Mouse (Mus musculus): Measurements from ENCODE around the gene Slc4a2. TPM values are rescaled to one million over a fixed set of nuclear protein-coding genes. Genes with fewer than 3 reads are reported as not detected.

Slc4a2 gene
- total and polyA plus RNA-seq, 3 experiments, result 20.0 to 25.5 (median 24.7) TPM

DNA sequence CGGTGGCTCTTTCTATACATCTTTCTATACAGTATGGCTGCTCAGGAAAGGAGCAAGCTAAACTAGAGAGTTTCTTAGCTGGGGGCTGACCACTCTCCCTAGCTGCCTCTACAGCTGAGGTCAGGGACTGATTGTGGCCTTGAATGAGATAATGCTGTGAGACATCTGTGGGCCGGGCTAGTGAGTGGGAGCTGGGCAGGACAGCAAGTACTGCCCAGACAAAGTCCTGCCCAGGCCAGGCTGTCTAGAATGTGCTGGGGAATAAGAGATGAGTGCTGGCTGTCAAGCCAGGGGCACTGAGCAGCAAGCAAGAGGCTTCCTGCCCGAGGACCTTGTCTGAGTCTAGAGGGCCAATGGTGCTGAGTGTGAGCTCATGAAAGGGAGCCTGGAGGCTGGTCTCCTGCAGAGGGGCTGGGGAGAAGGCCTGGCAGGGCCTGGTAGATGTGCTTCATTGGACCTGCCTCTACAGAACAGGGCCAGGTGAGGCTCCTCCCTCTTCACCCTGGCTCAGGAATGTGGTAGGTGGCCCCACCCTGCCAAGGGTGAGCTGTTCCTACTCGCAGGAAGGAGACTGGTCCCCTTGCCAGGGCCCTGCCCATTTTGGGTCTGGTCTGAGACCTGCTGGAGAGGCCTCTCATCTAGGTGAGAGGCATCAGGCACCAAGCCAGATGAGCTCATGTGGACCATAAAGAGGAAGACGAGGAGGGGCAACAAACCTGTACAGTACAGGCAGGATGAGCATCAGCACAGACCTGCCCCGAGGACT lies 52.0 kb downstream of the Slc4a2 start:
- Histone ChIP-seq H3K27me3 (ENCODE audit: insufficient read depth, low read length) (no peaks in the 10 kb centered on the region), H3K36me3 (replicated peaks) (peaks cover 95% of the 10 kb centered on the region), H3K4me1 (ENCODE audit: insufficient read depth, low read depth, low read length) (peaks cover 6% of the 10 kb centered on the region; the same call in 1 of the 2 replicates), H3K9me3 (replicated peaks) (peaks cover 9% of the 10 kb centered on the region), H3K4me3 (ENCODE audit: low read depth, low read length) (no peak overlapping the region)
- DNase-seq (ENCODE audit: low spot score) (no peak), ATAC-seq (ENCODE audit: extremely low read depth, insufficient number of reproducible peaks, low FRiP score, poor library complexity, severe bottlenecking) (no peak)
- no peak for TF ChIP-seq CTCF (IDR thresholded peaks at IDR 0.05; ENCODE audit: low read depth, low read length)
- no peak for TF ChIP-seq TAL1 (conservative IDR thresholded peaks at IDR 0.05; ENCODE audit: low read depth, low read length)
- no peak for TF ChIP-seq GATA2 (IDR thresholded peaks at IDR 0.05; ENCODE audit: borderline replicate concordance, low read depth, low read length)
- TF ChIP-seq GATA1 (IDR thresholded peaks at IDR 0.05; ENCODE audit: borderline replicate concordance, low read length), result no peak
- no peak for TF ChIP-seq POLR2AphosphoS5 (IDR thresholded peaks at IDR 0.05; ENCODE audit: insufficient replicate concordance, low read depth, low read length)

DNA sequence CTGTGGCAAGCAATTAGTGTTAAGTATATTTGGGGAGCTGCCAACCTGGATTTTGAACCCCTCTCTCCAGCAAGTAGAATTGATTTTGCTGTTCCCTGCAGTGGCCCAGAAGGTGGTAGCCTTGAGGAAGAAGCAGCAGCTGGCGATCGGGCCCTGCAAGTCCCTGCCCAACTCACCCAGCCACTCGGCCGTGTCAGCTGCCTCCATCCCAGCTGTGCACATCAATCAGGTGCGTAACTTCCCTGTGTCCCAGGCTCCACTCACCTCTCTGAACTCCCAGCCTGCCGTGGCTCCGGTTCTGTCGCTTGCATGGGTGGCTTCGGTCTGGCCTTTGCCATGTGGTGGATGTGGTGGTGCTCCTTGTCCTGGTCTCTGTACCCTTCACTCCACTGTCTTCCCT lies 54.3 kb downstream of the Slc4a2 start:
- TF ChIP-seq CTCF (IDR thresholded peaks at IDR 0.05; ENCODE audit: low read depth, low read length) (no peak), GATA2 (IDR thresholded peaks at IDR 0.05; ENCODE audit: borderline replicate concordance, low read depth, low read length) (no peak), GATA1 (IDR thresholded peaks at IDR 0.05; ENCODE audit: borderline replicate concordance, low read length) (no peak), TAL1 (conservative IDR thresholded peaks at IDR 0.05; ENCODE audit: low read depth, low read length) (no peak), POLR2AphosphoS5 (IDR thresholded peaks at IDR 0.05; ENCODE audit: insufficient replicate concordance, low read depth, low read length) (no peak)
- H3K36me3 ChIP-seq (replicated peaks), result peaks cover 99% of the 10 kb centered on the region
- H3K9me3 ChIP-seq (replicated peaks), result peaks cover 9% of the 10 kb centered on the region
- H3K4me3 ChIP-seq (ENCODE audit: low read depth, low read length), result no peak overlapping the region
- no peak for DNase-seq (ENCODE audit: low spot score)
- H3K4me1 ChIP-seq (ENCODE audit: insufficient read depth, low read depth, low read length), result peaks cover 8% of the 10 kb centered on the region
- H3K27me3 ChIP-seq (ENCODE audit: insufficient read depth, low read length), result no peaks in the 10 kb centered on the region
- ATAC-seq (ENCODE audit: extremely low read depth, insufficient number of reproducible peaks, low FRiP score, poor library complexity, severe bottlenecking), result no peak

DNA sequence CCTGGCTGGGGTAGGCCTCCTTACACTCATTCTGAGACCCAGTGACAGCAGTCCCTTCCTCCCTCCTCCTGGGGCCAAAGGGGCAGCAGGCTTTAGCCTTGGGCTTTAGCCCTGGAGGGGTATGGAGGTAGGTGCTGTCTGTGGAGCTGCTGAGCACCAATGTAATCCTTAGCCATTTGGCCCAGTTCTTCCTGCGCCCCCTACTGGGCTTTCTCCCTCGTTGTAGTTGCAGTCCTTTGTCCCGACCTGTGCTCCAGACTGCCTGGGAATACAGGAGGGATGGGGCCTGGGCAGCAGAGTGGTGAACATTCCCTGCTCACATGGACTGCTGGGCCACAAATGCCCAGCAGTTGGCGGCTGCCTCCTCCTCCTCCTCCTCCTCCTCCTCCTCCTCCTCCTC lies 58.0 kb downstream of the Slc4a2 start:
- peak; percentile 43 for DNase-seq (ENCODE audit: low spot score)
- Histone ChIP-seq H3K36me3 (replicated peaks) (peaks cover 100% of the 10 kb centered on the region), H3K4me1 (ENCODE audit: insufficient read depth, low read depth, low read length) (peaks cover 2% of the 10 kb centered on the region; the same call in 1 of the 2 replicates), H3K27me3 (ENCODE audit: insufficient read depth, low read length) (no peaks in the 10 kb centered on the region), H3K9me3 (replicated peaks) (no peaks in the 10 kb centered on the region), H3K4me3 (ENCODE audit: low read depth, low read length) (no peak overlapping the region)
- TF ChIP-seq GATA1 (IDR thresholded peaks at IDR 0.05; ENCODE audit: borderline replicate concordance, low read length), result no peak
- no peak for TF ChIP-seq GATA2 (IDR thresholded peaks at IDR 0.05; ENCODE audit: borderline replicate concordance, low read depth, low read length)
- TF ChIP-seq CTCF (IDR thresholded peaks at IDR 0.05; ENCODE audit: low read depth, low read length), result peak; percentile 31; the same call in 1 of the 2 replicates
- ATAC-seq (ENCODE audit: extremely low read depth, insufficient number of reproducible peaks, low FRiP score, poor library complexity, severe bottlenecking), result no peak; the same call in 1 of the 2 replicates

- ATAC-seq (ENCODE audit: extremely low read depth, insufficient number of reproducible peaks, low FRiP score, poor library complexity, severe bottlenecking) (no peak), DNase-seq (ENCODE audit: low spot score) (no peak)
- TF ChIP-seq GATA2 (IDR thresholded peaks at IDR 0.05; ENCODE audit: borderline replicate concordance, low read depth, low read length) (no peak), CTCF (IDR thresholded peaks at IDR 0.05; ENCODE audit: low read depth, low read length) (no peak), GATA1 (IDR thresholded peaks at IDR 0.05; ENCODE audit: borderline replicate concordance, low read length) (no peak)
- Histone ChIP-seq H3K4me1 (ENCODE audit: insufficient read depth, low read depth, low read length) (peaks cover 2% of the 10 kb centered on the region; the same call in 1 of the 2 replicates), H3K9me3 (replicated peaks) (no peaks in the 10 kb centered on the region), H3K4me3 (ENCODE audit: low read depth, low read length) (no peak overlapping the region), H3K36me3 (replicated peaks) (peaks cover 100% of the 10 kb centered on the region), H3K27me3 (ENCODE audit: insufficient read depth, low read length) (no peaks in the 10 kb centered on the region)
Measured at GRCm38 (mm10) chr5:24482247-24483079, 58.8 kb downstream of the Slc4a2 start.

DNA sequence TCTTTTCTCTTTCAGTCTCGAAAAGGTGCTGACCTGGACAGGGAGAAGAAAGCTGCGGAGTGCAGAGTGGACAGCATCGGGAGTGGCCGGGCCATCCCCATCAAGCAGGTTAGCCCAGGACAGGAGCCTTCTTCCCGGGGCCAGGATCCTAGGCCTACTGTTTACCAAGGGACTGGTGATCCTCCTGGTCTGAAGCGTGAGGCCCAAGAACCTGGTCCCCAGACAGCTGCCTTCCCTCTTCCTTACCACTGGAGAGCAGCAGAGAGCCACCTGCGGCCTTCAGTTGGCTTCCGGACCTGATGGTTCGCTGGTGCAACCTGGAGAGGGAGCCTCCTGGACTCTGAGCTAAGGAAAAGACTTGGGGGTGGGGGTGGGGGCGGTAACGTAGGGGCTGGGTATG lies 59.7 kb downstream of the Slc4a2 start:
- DNase-seq (ENCODE audit: low spot score), result peak; percentile 58
- H3K4me1 ChIP-seq (ENCODE audit: insufficient read depth, low read depth, low read length), result peaks cover 2% of the 10 kb centered on the region; the same call in 1 of the 2 replicates

GRCm38 (mm10) chr5:24484963-24485362 lies 61.3 kb downstream of the Slc4a2 start:
- TF ChIP-seq CTCF (IDR thresholded peaks at IDR 0.05; ENCODE audit: low read depth, low read length) (no peak), POLR2AphosphoS5 (IDR thresholded peaks at IDR 0.05; ENCODE audit: insufficient replicate concordance, low read depth, low read length) (no peak), TAL1 (conservative IDR thresholded peaks at IDR 0.05; ENCODE audit: low read depth, low read length) (no peak), GATA1 (IDR thresholded peaks at IDR 0.05; ENCODE audit: borderline replicate concordance, low read length) (no peak), GATA2 (IDR thresholded peaks at IDR 0.05; ENCODE audit: borderline replicate concordance, low read depth, low read length) (no peak)
- ATAC-seq (ENCODE audit: extremely low read depth, insufficient number of reproducible peaks, low FRiP score, poor library complexity, severe bottlenecking), result no peak
- Histone ChIP-seq H3K36me3 (replicated peaks) (peaks cover 100% of the 10 kb centered on the region), H3K4me1 (ENCODE audit: insufficient read depth, low read depth, low read length) (peaks cover 2% of the 10 kb centered on the region; the same call in 1 of the 2 replicates), H3K27me3 (ENCODE audit: insufficient read depth, low read length) (no peaks in the 10 kb centered on the region), H3K4me3 (ENCODE audit: low read depth, low read length) (no peak overlapping the region), H3K9me3 (replicated peaks) (no peaks in the 10 kb centered on the region)
- DNase-seq (ENCODE audit: low spot score), result no peak

More for the DNA sequence above, 59.7 kb downstream of the Slc4a2 start:
- TF ChIP-seq GATA2 (IDR thresholded peaks at IDR 0.05; ENCODE audit: borderline replicate concordance, low read depth, low read length) (no peak), TAL1 (conservative IDR thresholded peaks at IDR 0.05; ENCODE audit: low read depth, low read length) (no peak), CTCF (IDR thresholded peaks at IDR 0.05; ENCODE audit: low read depth, low read length) (peak; percentile 59), POLR2AphosphoS5 (IDR thresholded peaks at IDR 0.05; ENCODE audit: insufficient replicate concordance, low read depth, low read length) (no peak), GATA1 (IDR thresholded peaks at IDR 0.05; ENCODE audit: borderline replicate concordance, low read length) (no peak)
- no peak overlapping the region for H3K4me3 ChIP-seq (ENCODE audit: low read depth, low read length)
- peak; percentile 22; the same call in 1 of the 2 replicates for ATAC-seq (ENCODE audit: extremely low read depth, insufficient number of reproducible peaks, low FRiP score, poor library complexity, severe bottlenecking)
- no peaks in the 10 kb centered on the region for H3K9me3 ChIP-seq (replicated peaks)
- peaks cover 100% of the 10 kb centered on the region for H3K36me3 ChIP-seq (replicated peaks)
- H3K27me3 ChIP-seq (ENCODE audit: insufficient read depth, low read length), result no peaks in the 10 kb centered on the region

Measured in G1E (cell line).